Mouse (Mus musculus) left cerebral cortex, adult 8-10 months (tissue): ENCODE results near the gene Fam172a. TPM values are rescaled to one million over a fixed set of nuclear protein-coding genes. Genes with fewer than 3 reads are reported as not detected.
"Not testable (repeated sequence)": the region's sequence is repeated elsewhere in the genome, so short reads cannot be mapped to it uniquely, and the experiment has no call there.

Experiments
- DNase-seq, 2 experiments: peaks; one replicate each; pipeline ENCODE4 v3.0.0; 2022; ENCODE audit warnings: low spot score in 2 of 2
- total RNA-seq, 4 experiments: library from RNA; stranded (reverse); gene quantifications; 2 replicates each; pipeline ENCODE4 v1.2.4; 2022

The Fam172a gene
- 10 to 100 TPM; 38.9 to 42.8 (median 40.4) TPM for total RNA-seq

GRCm38 (mm10) chr13:77701733-77702132, at the start of gene Fam172a:
TSS of gene Fam172a (plus strand) at chr13:77702033.
- DNase-seq = not testable (repeated sequence)

- DNase-seq = no peak
Measured at GRCm38 (mm10) chr13:77688651-77689050, 13.2 kb upstream of the Fam172a start.

GRCm38 (mm10) chr13:77708514-77709013, 6.7 kb downstream of the Fam172a start:
- peak; percentile 86 to 89 for DNase-seq

DNA sequence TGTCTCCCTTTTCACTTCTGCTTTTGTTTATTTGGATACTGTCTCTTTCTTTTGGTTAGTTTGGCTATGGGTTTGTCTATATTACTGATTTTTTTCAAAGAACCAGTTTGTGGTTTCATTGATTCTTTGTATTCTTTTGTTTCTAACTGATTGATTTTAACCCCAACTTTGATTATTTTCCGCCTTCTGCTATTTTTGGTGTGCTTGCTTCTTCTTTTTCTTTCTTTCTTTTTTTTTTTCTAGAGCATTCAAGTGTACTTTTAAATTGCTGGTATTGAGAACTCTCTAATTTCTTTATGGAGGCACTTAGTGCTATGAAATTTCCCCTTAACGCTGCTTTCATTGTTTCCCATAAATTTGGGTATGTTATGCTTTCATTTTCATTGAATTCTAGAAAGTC, 15.7 kb downstream of the Fam172a start:
- DNase-seq = no peak

DNA sequence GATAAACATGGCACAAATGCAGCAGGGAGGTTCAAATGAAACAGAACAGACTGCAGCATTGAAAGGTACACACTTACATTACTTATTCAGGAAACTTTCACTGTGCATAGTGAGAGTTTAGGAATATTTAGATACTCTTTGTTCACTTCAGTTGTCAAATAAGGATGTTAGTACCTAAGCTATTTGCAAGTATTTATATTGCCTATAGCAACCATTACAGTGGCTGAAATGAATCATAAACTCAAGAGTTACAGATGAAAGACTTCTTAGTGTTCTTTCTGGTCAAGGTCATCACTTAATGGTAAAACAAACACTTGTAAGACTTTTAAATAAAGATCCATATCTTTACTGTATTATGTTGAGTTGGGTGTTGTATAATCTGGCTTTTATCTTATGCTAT, 41.0 kb downstream of the Fam172a start:
- no peak for DNase-seq

DNA sequence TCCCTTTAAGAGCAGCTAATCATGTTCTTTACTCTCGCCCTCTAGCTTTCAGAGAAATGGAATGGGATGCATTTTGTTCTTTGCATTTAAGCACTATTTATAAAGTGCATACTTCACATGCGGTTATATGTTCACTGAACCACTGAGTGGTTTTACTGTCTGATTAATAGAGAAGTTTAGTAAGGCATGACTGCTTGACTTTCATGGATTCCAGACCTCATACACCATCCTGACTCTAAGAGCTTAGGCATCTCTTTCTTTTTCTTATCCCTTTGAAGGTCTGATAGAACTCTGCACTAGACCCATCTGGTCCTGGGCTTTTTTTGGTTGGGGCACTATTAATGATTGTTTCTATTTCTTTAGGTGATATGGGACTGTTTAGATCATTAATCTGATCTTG, 75.8 kb downstream of the Fam172a start:
- no peak for DNase-seq

GRCm38 (mm10) chr13:77807341-77807740, 105.5 kb downstream of the Fam172a start:
- not testable (repeated sequence) for DNase-seq

DNA sequence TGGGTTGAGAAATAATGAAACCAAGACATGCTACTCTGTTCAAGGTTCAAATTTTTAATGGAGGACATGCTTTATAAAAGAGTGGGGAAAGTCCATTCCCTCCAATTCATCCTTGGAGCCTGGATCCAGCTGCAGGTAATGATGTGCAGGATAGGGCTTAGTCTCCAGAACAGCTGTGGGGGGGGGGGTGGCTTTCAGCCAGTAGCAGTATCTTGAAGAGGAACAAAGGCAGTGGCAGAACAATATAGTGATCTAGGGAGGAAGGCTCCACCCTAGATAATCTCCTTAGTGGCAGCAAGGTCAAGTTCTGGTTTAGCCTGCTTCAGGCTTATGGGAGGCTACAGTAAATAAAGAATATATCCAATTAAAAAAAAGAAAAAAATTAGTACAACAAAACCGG, 108.6 kb downstream of the Fam172a start:
- DNase-seq = no peak

- DNase-seq = no peak
Measured at GRCm38 (mm10) chr13:77826138-77826537, 124.3 kb downstream of the Fam172a start.

DNA sequence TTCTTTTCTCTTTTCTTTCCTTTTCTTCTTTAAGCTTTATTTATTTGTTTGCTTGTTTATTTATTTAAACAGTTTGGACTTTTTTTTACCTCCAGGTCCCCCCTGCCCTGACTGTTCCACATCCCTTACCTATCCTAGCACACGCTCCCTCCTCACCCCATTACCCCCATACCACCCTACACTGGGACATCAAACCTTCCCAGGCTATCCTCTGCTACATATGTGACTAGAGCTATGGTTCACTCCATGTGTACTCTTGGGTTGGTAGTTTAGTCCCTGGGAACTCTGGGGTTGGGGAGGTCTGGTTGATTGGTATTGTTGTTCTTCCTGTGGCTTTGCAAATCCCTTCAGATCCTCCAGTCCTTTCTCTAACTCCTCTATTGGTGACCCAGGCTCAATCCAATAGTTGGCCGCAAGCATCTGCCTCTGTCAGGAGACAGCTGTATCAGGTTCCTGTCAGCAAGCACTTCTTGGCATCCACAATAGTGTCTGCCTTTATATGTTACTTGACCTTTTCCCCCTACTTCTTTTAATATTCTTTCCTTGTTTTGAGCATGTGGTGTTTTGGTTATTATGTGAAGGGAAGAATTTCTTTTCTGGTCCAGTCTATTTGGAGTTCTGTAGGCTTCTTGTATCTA, 141.3 kb downstream of the Fam172a start:
- no peak for DNase-seq

DNA sequence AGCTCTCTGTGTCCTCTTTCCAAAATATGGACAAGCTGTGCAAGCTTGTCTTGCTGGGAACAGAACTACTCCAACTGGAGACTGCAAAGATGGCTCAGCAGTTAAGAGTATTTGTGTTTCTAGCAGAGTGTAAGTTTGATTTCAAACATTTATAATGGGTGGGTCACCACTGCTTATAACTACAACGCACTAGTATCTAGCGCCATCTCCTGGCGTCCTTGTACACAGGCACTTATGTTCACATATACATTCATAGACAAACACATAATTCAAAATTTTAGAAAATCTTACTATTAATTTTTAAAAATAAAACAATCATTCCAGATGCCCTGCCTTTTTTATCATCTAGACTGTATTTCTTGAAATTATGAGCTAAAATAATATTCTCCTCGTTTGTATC, 147.0 kb downstream of the Fam172a start:
- no peak for DNase-seq

DNA sequence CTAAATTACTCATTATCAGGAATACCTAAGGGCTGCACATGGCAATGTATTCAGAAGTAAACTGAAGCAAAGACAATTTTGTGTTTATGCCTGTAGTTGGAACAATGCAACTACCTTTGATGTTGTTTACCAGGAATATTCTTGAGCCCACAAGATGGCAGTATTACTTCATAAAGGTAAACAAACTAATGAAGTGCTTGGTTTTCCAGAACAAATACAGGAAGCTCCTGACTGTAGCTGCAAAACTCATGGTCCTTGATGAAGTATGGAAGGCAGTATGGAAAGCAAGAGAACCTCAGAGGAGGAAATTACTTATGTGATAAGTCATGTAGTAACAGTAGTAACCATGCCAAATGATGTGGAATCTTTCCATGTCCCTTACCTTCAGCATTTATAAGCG, 163.0 kb downstream of the Fam172a start:
- DNase-seq = no peak

DNA sequence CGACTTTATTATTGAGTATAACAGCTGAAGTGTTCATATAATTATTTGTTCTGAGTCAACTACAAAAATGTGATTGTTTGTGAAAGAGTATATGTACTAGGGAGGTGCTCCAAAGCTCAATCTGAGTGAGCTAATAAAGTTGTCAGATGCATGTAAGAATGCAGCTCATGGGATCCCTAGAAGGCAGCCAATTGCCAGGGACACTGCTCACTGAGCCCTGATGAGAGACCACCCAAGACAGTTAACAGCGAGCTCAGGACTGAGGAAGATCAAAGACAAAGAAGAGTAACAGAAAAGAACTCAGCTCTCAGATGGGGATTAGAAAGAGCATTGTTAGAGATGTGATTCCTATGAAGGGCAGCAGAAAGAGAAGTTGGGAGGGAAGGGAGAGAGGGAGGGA, 166.5 kb downstream of the Fam172a start:
- no peak for DNase-seq

GRCm38 (mm10) chr13:77878120-77878519, 176.3 kb downstream of the Fam172a start:
- no peak for DNase-seq

DNA sequence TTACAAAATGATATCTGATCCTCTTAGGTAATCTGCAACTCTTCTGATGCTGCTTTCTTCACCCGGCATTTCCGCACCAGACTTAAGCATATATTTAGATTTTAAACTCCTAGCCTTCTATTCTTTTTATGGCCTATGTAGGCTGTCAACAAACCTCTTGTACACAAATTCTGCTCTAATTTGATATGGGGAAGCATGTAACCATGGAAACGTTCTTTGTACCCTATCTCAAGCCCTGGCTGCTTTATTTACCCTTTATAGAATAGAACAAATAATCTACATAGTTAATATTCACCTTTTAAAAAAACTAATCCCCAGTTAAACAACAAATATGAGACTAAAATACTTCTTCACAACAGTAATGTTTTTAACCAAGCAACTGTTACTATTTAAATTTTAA, 176.7 kb downstream of the Fam172a start:
- DNase-seq = no peak

- DNase-seq = no peak
Measured at GRCm38 (mm10) chr13:77897619-77898018, 195.8 kb downstream of the Fam172a start.

- DNase-seq = no peak
Measured at GRCm38 (mm10) chr13:77898066-77898796, 196.4 kb downstream of the Fam172a start.

DNA sequence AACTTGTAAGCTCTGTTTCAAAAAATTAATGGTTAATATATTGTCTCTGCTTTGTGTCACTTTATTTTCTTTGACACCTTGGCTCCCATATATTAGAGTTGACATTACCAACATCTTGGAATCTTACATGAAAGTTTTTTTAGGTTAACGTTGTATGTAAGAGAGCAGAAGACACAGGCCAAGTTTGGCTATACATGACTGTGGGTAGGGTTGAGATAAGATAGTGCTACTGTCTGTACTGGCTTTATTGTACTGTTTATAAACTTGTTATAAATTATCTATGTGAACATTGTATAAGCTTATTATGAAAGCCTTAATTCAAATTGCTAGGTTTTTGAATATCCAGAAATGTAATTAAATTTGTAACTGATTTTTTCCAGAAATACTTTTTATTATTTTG, 197.9 kb downstream of the Fam172a start:
- no peak for DNase-seq

- DNase-seq = no peak
Measured at GRCm38 (mm10) chr13:77900843-77901242, 199.0 kb downstream of the Fam172a start.

DNA sequence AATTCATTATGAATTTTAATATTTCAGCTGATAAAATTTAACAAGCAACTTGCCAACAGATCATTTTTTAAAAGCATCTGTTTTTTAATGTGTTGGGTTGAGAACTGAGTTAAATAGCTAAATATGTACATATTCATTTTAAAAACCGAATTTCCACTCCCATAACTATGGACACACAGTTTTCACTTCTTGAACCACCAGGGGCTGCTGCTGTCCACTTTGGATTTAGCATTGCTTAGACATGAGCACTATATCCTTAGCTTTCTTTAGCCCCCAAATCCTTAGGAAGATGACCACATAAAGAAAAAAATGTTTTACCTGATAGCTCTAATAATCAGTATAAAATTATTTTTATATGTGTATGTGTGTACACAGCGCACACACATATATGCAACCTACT, 207.4 kb downstream of the Fam172a start:
- no peak for DNase-seq

GRCm38 (mm10) chr13:77922834-77923233, 221.0 kb downstream of the Fam172a start:
- no peak for DNase-seq

- no peak for DNase-seq
Measured at GRCm38 (mm10) chr13:77957611-77958010, 255.8 kb downstream of the Fam172a start.
